Mouse (Mus musculus): ENCODE measurements around the gene Serpinb11.

GRCm38 (mm10) chr1:107389753-107390152 is 28.8 kb downstream of the Serpinb11 start:
- TF ChIP-seq CTCF (IDR thresholded peaks at IDR 0.05; ENCODE audit: low read depth, low read length) = no peak
- TF ChIP-seq POLR2A (IDR thresholded peaks at IDR 0.05; ENCODE audit: extremely low read depth, insufficient read depth, low read length) = no peak
